27 mouse cellular contexts compared by ENCODE assay signal in genomic region chr17:49995226-49995625, GRCm38 (mm10).
DNase-seq lines count a peak whose midpoint lies in the region; ATAC-seq and TF ChIP-seq lines count a peak whose summit lies in the region.
"Had no signal": no experiment of that assay in that cellular context is flagged by ENCODE, and none has a peak within 500 bp of the region (broad histone marks: within the 10 kb centered on the region; RNA-seq: fewer than 3 reads in every experiment).

No protein-coding gene starts in this region.

- H3K4me2 ChIP-seq in heart, postnatal 0 days (ENCODE audit: low read depth, low read length): no peak overlapping the region
- H3K4me2 ChIP-seq: hindbrain, embryonic 13.5 days; liver, embryonic 12.5 days; neural tube, embryonic 12.5 days had no signal

- H3K27ac ChIP-seq in heart, postnatal 0 days (ENCODE audit: low read depth): no peak overlapping the region
- H3K27ac ChIP-seq in brown adipose tissue, adult 24 weeks (replicated peaks; ENCODE audit: low read depth, low read length): peak overlapping the region; percentile 68
- H3K27ac ChIP-seq: hindbrain, embryonic 13.5 days; kidney, postnatal 0 days; liver, embryonic 12.5 days; neural tube, embryonic 12.5 days had no signal

- TF ChIP-seq CTCF in heart, postnatal 0 days (IDR thresholded peaks at IDR 0.05; ENCODE audit: low read depth): no peak

- no peak for TF ChIP-seq EP300 in heart, postnatal 0 days (IDR thresholded peaks at IDR 0.05; ENCODE audit: low read depth)

- peaks cover 29% of the 10 kb centered on the region for H3K36me3 ChIP-seq in heart, postnatal 0 days (replicated peaks; ENCODE audit: control insufficient read depth, insufficient read depth, low read length)
- H3K36me3 ChIP-seq: midbrain, embryonic 10.5 days; neural tube, embryonic 12.5 days had no signal

- no peak overlapping the region for H3K4me3 ChIP-seq in heart, postnatal 0 days (ENCODE audit: low read depth, low read length)
- no peak overlapping the region for H3K4me3 ChIP-seq in brown adipose tissue, adult 24 weeks (ENCODE audit: insufficient read depth, low read depth, low read length)
- H3K4me3 ChIP-seq: erythroblast, embryonic 14.5 days; hindbrain, embryonic 13.5 days; liver, embryonic 12.5 days; midbrain, embryonic 10.5 days; myocyte; neural tube, embryonic 12.5 days had no signal

- 49% methylated on average over 3 of the region's 3 CpGs for WGBS in heart, postnatal 0 days

- no peaks in the 10 kb centered on the region for H3K9me3 ChIP-seq in heart, postnatal 0 days (replicated peaks; ENCODE audit: control insufficient read depth, low read length)
- H3K9me3 ChIP-seq: hindbrain, embryonic 13.5 days; liver, embryonic 12.5 days had no signal

- peak; percentile 19; the same call in 1 of the 2 replicates for ATAC-seq in heart, postnatal 0 days (ENCODE audit: insufficient read depth, low read depth)
- ATAC-seq: activated CD4-positive, CD25-positive, alpha-beta regulatory T cell, adult 4 months; forebrain, postnatal 0 days; intestine, embryonic 16.5 days; liver, embryonic 12.5 days; midbrain, embryonic 16.5 days had no signal

- no peak overlapping the region for H3K9ac ChIP-seq in heart, postnatal 0 days (replicated peaks; ENCODE audit: low read depth, low read length)
- H3K9ac ChIP-seq: forebrain, postnatal 0 days; hindbrain, embryonic 13.5 days; liver, embryonic 12.5 days; neural tube, embryonic 12.5 days had no signal

- peaks cover 7% of the 10 kb centered on the region; the same call in 1 of the 2 replicates for H3K4me1 ChIP-seq in heart, postnatal 0 days (ENCODE audit: control insufficient read depth, insufficient read depth)
- H3K4me1 ChIP-seq in brown adipose tissue, adult 24 weeks (ENCODE audit: control insufficient read depth, insufficient read depth, insufficient read length, low read length): peaks cover 17% of the 10 kb centered on the region
- H3K4me1 ChIP-seq: hindbrain, embryonic 13.5 days; liver, embryonic 12.5 days; neural tube, embryonic 12.5 days had no signal

- no peaks in the 10 kb centered on the region for H3K27me3 ChIP-seq in heart, postnatal 0 days (ENCODE audit: control insufficient read depth, insufficient read depth, low read length)
- H3K27me3 ChIP-seq: hindbrain, embryonic 13.5 days; liver, embryonic 12.5 days; neural tube, embryonic 12.5 days had no signal

- peak; percentile 32 to 54 for DNase-seq in adrenal gland, postnatal 36 days
- no peak for DNase-seq in adrenal gland, postnatal 14 days
- no peak for DNase-seq in heart, postnatal 0 days (ENCODE audit: low spot score)
- no peak for DNase-seq in heart, adult 9 months (ENCODE audit: low spot score in 2 of 2)
- peak; percentile 6 for DNase-seq in Muller cell, postnatal 12 days (ENCODE audit: inconsistent ontology term)
- no peak for DNase-seq in thymus, postnatal 36 days
- DNase-seq: B cell, adult 2 months; cerebellum, adult 2 months; cerebellum, postnatal 14 days; forebrain, postnatal 0 days; gastrocnemius, postnatal 10 days; heart, postnatal 36 days; kidney, adult 8-10 months; kidney, postnatal 4 days; lung, adult 2 months; right cerebral cortex, postnatal 4 days had no signal

Comparison
In these comparisons a context has a peak if more than half of its experiments do, and no peak if none do; other contexts are left out.
1. DNase-seq: peak in adrenal gland, postnatal 36 days (2 of 2) and Muller cell, postnatal 12 days (single experiment); none in adrenal gland, postnatal 14 days (single experiment), heart, postnatal 0 days (single experiment), heart, adult 9 months (0 of 2) and thymus, postnatal 36 days (0 of 2).